Mouse (Mus musculus): ENCODE measurements around the gene Ankrd33. TPM values are rescaled to one million over a fixed set of nuclear protein-coding genes. Genes with fewer than 3 reads are reported as not detected.

The Ankrd33 gene
- polyA plus RNA-seq, 1 experiment from 2014 or later = not detected

DNA sequence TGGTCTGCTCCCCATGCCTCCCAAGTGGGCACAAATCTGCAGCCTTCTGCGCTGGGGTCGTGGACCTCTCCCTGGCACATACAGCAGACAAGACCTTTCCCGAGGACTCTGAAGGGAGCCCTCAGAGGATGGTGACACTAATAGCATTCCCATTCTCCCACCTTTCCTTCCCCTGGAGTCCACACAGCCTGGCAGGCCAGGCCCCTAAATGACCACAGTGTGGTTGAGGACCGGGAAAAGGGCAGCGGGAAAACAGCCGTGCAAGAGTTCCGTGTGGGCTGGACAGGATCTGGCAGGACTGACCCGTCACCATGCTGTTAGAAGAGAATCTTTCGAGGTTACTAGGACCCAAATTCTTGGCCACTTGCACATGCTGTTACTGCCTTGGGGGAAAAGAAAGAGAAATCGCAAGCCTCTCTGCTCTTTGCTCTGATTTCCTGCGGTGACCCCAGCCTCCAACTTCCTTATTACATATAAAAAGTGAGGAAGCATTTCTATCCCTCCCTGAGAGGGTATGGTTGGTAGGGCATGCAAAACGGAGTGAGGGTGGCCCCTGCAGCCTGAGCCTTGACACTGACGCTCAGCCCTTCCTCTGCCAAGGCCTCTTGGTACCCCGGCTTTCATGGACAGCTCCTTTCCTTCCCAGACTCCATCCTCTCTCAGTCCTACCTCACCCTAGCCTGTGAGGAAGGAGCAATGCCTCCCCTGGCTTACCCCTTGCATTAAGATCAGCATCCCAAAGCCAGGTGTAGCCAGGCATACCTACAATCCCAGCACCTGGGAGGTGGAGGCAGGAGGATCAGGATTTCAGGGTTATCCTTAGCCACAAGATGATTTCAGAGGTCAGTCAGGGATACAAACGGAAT is 30.8 kb downstream of the Ankrd33 start:
- Histone ChIP-seq H3K27me3 (ENCODE audit: insufficient read depth, poor library complexity, severe bottlenecking) (peaks cover 25% of the 10 kb centered on the region; the same call in 1 of the 2 replicates), H3K4me3 (no peak overlapping the region), H3K36me3 (no peaks in the 10 kb centered on the region), H3K27ac (peak overlapping the region; percentile 84), H3K4me1 (replicated peaks) (peaks cover 54% of the 10 kb centered on the region), H3K9me3 (no peaks in the 10 kb centered on the region)
- no peak for DNase-seq (ENCODE audit: low spot score)
- WGBS = 73% methylated on average over 15 of the region's 15 CpGs

DNA sequence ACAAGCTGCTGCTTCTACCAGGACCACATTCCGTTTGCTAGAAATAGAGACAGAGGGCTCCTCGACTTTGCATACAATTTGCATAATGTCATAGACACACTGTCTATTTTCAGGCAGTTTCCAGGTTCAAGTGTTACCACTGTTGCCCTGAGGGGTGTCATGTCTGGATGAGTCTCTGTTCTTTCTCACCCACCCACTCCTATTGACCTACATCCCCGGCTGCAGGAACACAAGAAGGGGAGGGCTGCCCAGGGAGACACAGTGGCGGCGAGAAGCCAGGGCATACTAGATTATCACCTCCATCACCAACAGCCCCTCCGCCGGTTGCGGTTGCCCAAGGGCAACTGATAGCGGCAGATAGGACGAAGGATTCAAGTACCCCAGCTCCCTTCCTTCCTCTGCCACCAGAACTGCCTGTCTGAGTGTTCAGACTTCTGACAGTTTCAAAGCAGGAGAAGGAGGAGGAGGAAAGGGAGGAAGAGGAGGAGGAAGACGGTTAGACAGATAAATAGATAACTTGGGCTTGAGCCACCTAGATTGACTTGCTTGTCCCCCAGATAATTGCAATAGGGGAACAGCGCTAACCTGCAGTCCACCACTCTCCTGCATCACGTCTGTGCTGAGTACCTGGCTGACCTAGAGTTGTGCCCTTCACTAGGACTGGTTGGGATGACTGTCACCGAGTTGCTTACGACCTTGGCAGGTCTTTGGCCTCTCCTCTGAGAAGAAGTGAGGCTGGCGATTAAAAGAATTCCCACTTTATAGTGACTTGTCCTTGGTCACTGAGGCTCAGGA is 31.8 kb downstream of the Ankrd33 start:
- no peak for DNase-seq (ENCODE audit: low spot score)
- no peaks in the 10 kb centered on the region for H3K9me3 ChIP-seq
- H3K36me3 ChIP-seq = no peaks in the 10 kb centered on the region
- 86% methylated on average over 16 of the region's 16 CpGs for WGBS
- peaks cover 52% of the 10 kb centered on the region for H3K4me1 ChIP-seq (replicated peaks)
- 0 out of 2 replicates have a peak overlapping the region, but pooled peaks have one; percentile 16 for H3K27ac ChIP-seq
- no peak overlapping the region for H3K4me3 ChIP-seq
- peaks cover 25% of the 10 kb centered on the region; the same call in 1 of the 2 replicates for H3K27me3 ChIP-seq (ENCODE audit: insufficient read depth, poor library complexity, severe bottlenecking)

GRCm38 (mm10) chr15:101147910-101148273 is 32.3 kb downstream of the Ankrd33 start:
- Histone ChIP-seq H3K27ac (no peak overlapping the region), H3K4me3 (no peak overlapping the region), H3K9me3 (no peaks in the 10 kb centered on the region), H3K4me1 (replicated peaks) (peaks cover 46% of the 10 kb centered on the region), H3K36me3 (no peaks in the 10 kb centered on the region), H3K27me3 (ENCODE audit: insufficient read depth, poor library complexity, severe bottlenecking) (peaks cover 20% of the 10 kb centered on the region)
- 66% methylated on average over 6 of the region's 6 CpGs for WGBS
- DNase-seq (ENCODE audit: low spot score) = no peak

DNA sequence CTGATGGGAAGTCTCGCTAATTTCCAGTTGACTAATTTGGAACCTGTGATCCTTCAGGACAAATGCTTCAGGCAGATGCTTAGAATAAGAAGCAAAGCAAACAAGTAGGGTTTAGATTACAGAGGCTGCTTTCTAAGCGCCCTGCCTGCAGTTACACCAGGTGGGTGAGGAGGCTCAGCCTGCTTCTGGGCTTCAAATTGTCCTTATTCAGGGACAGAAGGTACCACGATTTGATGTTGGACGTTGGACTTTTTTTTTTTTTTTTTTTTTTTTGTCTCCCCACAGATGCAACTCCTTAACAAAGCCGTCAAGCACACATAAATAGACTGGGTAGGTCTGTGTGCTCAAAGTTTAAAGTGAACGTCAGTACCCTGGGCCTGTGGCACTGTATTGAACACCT is 33.0 kb downstream of the Ankrd33 start:
- Histone ChIP-seq H3K27me3 (ENCODE audit: insufficient read depth, poor library complexity, severe bottlenecking) (peaks cover 19% of the 10 kb centered on the region), H3K4me1 (replicated peaks) (peaks cover 39% of the 10 kb centered on the region), H3K27ac (no peak overlapping the region), H3K9me3 (no peaks in the 10 kb centered on the region), H3K36me3 (no peaks in the 10 kb centered on the region), H3K4me3 (no peak overlapping the region)
- 85% methylated on average over 6 of the region's 6 CpGs for WGBS
- no peak for DNase-seq (ENCODE audit: low spot score)

DNA sequence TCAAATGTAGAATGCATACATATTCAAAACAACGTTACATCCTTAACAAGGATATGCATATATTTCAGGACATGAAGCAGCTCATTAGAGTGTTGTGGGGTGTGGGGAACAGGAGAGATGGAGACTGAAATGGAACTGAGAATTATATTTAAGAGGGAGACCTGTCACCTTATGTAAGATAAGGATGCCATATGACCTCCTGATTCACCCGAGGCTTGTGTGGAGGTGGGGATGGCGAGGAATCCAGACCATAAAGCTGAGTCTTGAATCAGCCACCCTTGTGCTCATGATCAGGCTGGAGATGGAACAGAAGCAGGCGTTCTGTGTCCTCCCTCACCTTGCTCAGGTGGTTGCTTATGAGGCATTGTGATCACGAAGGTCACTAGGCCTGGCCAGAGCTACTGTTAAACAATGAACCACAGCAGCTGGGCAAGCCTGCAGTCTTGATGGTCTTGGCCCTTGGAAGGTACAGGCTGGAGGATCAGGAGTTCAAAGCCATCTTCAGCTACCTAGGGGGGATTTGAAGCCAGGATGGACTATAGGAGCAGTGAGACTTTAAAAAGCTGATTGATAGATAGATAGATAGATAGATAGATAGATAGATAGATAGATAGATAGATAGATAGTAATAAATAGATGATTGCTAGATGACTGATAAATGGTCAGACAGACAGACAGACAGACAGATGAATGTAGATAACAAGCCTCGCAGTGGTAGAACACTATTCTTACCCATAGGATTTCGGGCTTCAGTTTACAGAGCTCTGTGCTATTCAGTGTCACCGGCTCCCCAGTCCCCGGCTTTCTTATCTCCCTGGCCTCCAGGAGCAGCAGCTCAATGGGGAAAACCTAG is 36.1 kb downstream of the Ankrd33 start:
- 82% methylated on average over 9 of the region's 9 CpGs for WGBS

DNA sequence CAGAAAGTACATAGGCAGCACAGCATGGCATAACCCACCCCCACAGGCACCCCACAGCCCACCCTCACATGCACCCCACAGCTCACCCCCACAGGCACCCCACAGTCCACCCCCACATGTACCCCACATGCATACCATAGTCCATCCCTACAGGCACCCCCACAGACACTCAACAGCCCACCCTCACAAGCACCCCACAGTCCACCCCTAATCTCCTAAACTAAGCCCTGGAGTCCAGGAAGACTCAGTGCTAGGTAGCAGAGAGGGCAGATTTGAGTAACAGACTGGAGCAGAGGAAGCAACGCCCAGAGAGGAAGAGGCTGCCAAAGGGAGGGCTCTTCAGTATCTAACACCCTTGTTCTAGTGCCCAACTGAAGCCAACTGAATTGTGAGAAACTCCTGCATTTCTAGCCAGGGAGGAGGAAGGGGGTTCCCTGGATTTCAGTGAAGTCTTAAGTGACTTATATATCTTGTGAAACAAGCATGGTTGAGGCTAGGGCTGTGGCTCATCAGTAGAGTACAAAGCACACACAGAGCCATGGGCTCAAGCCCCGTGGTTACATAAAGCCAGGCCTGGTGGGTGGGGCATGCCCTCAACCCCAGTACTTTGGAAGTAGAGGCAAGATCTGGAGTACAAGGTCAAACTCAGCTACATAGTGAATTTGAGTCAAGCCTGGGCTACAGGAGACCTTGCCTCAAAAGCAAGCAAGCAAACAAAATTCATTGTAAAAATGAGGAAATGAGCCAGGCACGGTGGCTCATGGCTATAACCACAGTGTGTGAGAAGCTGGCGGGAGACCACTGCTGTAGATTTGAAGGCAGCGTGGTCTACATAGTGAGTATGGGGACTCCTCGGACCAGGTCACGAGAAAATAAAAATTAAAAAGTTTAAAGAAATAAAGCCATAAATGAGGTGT is 39.4 kb downstream of the Ankrd33 start:
- peaks cover 5% of the 10 kb centered on the region for H3K4me1 ChIP-seq (replicated peaks)
- DNase-seq (ENCODE audit: low spot score) = no peak

More for the DNA sequence above, 36.1 kb downstream of the Ankrd33 start:
- H3K9me3 ChIP-seq = 0 out of 2 replicates have a peak, but pooled peaks cover 4% of the 10 kb centered on the region
- DNase-seq (ENCODE audit: low spot score) = no peak
- H3K4me1 ChIP-seq (replicated peaks) = 0 out of 2 replicates have a peak, but pooled peaks cover 13% of the 10 kb centered on the region
- H3K27ac ChIP-seq = no peak overlapping the region
- H3K27me3 ChIP-seq (ENCODE audit: insufficient read depth, poor library complexity, severe bottlenecking) = peaks cover 8% of the 10 kb centered on the region
- no peak overlapping the region for H3K4me3 ChIP-seq
- no peaks in the 10 kb centered on the region for H3K36me3 ChIP-seq

GRCm38 (mm10) chr15:101160128-101160527 is 44.6 kb downstream of the Ankrd33 start:
- Histone ChIP-seq H3K27me3 (ENCODE audit: insufficient read depth, poor library complexity, severe bottlenecking) (peaks cover 10% of the 10 kb centered on the region; the same call in 1 of the 2 replicates), H3K4me3 (peak overlapping the region; percentile 26; the same call in 1 of the 2 replicates)
- WGBS = 30% methylated on average over 1 of the region's 1 CpGs

More for the DNA sequence above, 39.4 kb downstream of the Ankrd33 start:
- no peaks in the 10 kb centered on the region for H3K36me3 ChIP-seq
- H3K4me3 ChIP-seq = no peak overlapping the region
- H3K9me3 ChIP-seq = peaks cover 11% of the 10 kb centered on the region
- no peak overlapping the region for H3K27ac ChIP-seq
- WGBS = 80% methylated on average over 7 of the region's 7 CpGs
- H3K27me3 ChIP-seq (ENCODE audit: insufficient read depth, poor library complexity, severe bottlenecking) = no peaks in the 10 kb centered on the region; the same call in 1 of the 2 replicates

DNA sequence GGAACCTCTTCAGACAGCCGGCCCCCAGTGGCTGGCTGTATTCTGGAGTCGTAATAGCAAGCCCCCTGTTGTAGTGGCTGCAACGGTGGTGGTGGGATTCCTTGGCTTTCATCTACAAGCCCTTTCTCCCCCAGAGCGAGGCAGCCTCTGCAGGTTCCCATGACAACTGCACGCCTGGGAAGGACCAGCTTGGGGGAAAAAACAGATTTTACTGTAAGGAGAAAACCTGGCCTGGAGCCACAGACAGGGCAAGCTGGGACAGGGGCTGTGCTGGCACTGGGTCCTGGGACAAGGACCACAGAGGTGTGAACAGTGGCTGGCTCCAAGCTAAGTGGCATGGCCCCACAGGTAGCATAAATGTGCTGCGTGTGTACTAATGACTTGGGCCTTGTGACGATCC is 45.0 kb downstream of the Ankrd33 start:
- DNase-seq (ENCODE audit: low spot score) = no peak
- Histone ChIP-seq H3K27me3 (ENCODE audit: insufficient read depth, poor library complexity, severe bottlenecking) (peaks cover 10% of the 10 kb centered on the region; the same call in 1 of the 2 replicates), H3K4me3 (peak overlapping the region; percentile 26; the same call in 1 of the 2 replicates), H3K9me3 (peaks cover 11% of the 10 kb centered on the region), H3K36me3 (no peaks in the 10 kb centered on the region), H3K27ac (peak overlapping the region; percentile 64), H3K4me1 (replicated peaks) (peaks cover 39% of the 10 kb centered on the region)
- 24% methylated on average over 7 of the region's 7 CpGs for WGBS

More at GRCm38 (mm10) chr15:101160128-101160527, 44.6 kb downstream of the Ankrd33 start:
- Histone ChIP-seq H3K36me3 (no peaks in the 10 kb centered on the region), H3K9me3 (peaks cover 11% of the 10 kb centered on the region), H3K4me1 (replicated peaks) (peaks cover 39% of the 10 kb centered on the region), H3K27ac (peak overlapping the region; percentile 64)
- DNase-seq (ENCODE audit: low spot score) = no peak

- peaks cover 39% of the 10 kb centered on the region for H3K4me1 ChIP-seq (replicated peaks)
- H3K27me3 ChIP-seq (ENCODE audit: insufficient read depth, poor library complexity, severe bottlenecking) = peaks cover 13% of the 10 kb centered on the region; the same call in 1 of the 2 replicates
- peaks cover 8% of the 10 kb centered on the region for H3K9me3 ChIP-seq
- 90% methylated on average over 7 of the region's 7 CpGs for WGBS
- H3K36me3 ChIP-seq = no peaks in the 10 kb centered on the region
- no peak for DNase-seq (ENCODE audit: low spot score)
- no peak overlapping the region for H3K27ac ChIP-seq
- H3K4me3 ChIP-seq = no peak overlapping the region
These were observed 46.0 kb downstream of the Ankrd33 start for GRCm38 (mm10) chr15:101161534-101161933.

GRCm38 (mm10) chr15:101163056-101163458 is 47.5 kb downstream of the Ankrd33 start:
- WGBS = 51% methylated on average over 15 of the region's 15 CpGs
- Histone ChIP-seq H3K4me1 (replicated peaks) (peaks cover 39% of the 10 kb centered on the region), H3K27me3 (ENCODE audit: insufficient read depth, poor library complexity, severe bottlenecking) (peaks cover 13% of the 10 kb centered on the region), H3K4me3 (no peak overlapping the region), H3K36me3 (no peaks in the 10 kb centered on the region), H3K27ac (peak overlapping the region; percentile 45; the same call in 1 of the 2 replicates), H3K9me3 (no peaks in the 10 kb centered on the region)
- no peak for DNase-seq (ENCODE audit: low spot score)

DNA sequence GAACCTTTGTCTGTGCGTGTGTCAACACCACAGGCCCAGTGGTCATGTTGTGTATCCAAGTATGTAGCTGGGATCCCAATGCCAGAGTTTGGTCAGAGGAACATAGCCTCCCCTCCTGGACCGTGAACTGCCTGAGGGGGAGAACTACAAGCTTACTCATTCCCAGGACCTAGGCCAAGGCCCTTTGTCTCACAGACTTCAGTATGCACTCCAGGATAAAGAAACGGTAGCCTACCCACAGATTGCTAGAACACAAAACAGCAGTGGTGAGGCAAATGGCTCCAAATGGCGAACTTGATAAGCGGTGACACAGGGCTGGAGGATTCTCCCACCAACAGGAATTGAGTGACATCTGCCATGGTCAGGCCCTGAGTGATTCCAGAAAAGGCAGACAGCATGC is 48.3 kb downstream of the Ankrd33 start:
- Histone ChIP-seq H3K4me3 (no peak overlapping the region), H3K27me3 (ENCODE audit: insufficient read depth, poor library complexity, severe bottlenecking) (peaks cover 13% of the 10 kb centered on the region), H3K27ac (no peak overlapping the region), H3K4me1 (replicated peaks) (peaks cover 39% of the 10 kb centered on the region), H3K9me3 (no peaks in the 10 kb centered on the region), H3K36me3 (no peaks in the 10 kb centered on the region)
- 68% methylated on average over 5 of the region's 5 CpGs for WGBS
- no peak for DNase-seq (ENCODE audit: low spot score)

Measured in hindbrain, embryonic 10.5 days (tissue).